Mouse (Mus musculus) cortical plate, adult 2 months (tissue): ENCODE results near the gene Trim54. TPM values are rescaled to one million over a fixed set of nuclear protein-coding genes. Genes with fewer than 3 reads are reported as not detected.

Experiments
- H3K27ac ChIP-seq: fragments of 200-500 bp; 2 replicates; pipeline ENCODE4 v1.5.1; 2012; ENCODE audit warnings: low read length, control low read depth, inconsistent platforms; ENCODE audit not compliant: insufficient read depth
- H3K4me1 ChIP-seq: fragments of 200-500 bp; 2 replicates; pipeline ENCODE4 v1.6.1; 2011; ENCODE audit warnings: low read length; ENCODE audit not compliant: control insufficient read depth, insufficient read depth
- H3K4me3 ChIP-seq: fragments of 200-500 bp; 2 replicates; pipeline ENCODE4 v1.5.1; 2011; ENCODE audit warnings: mild to moderate bottlenecking, low read length, control low read depth; ENCODE audit not compliant: insufficient read depth
- CTCF ChIP-seq: fragments of 200-500 bp; IDR thresholded peaks from 2 replicates; pipeline ENCODE4 v1.5.1; 2011; ENCODE audit warnings: mild to moderate bottlenecking, control low read depth, low read length; ENCODE audit not compliant: insufficient read depth; ENCODE audit errors: extremely low read depth
- POLR2A ChIP-seq: fragments of 200-500 bp; IDR thresholded peaks from 2 replicates; pipeline ENCODE4 v1.6.1; 2011; ENCODE audit warnings: mild to moderate bottlenecking, low read length, control low read depth; ENCODE audit not compliant: insufficient read depth; ENCODE audit errors: extremely low read depth
- polyA plus RNA-seq: library from polyadenylated mRNA; depleted of rRNA; stranded (reverse); fragments of >200 nt; gene quantifications from 2 replicates; pipeline ENCODE4 v1.2.3, GENCODE M21; 2012; rRNA removed

Gene Trim54
- 0.21 TPM in 1 of 2 replicates, not detected in the other for polyA plus RNA-seq

DNA sequence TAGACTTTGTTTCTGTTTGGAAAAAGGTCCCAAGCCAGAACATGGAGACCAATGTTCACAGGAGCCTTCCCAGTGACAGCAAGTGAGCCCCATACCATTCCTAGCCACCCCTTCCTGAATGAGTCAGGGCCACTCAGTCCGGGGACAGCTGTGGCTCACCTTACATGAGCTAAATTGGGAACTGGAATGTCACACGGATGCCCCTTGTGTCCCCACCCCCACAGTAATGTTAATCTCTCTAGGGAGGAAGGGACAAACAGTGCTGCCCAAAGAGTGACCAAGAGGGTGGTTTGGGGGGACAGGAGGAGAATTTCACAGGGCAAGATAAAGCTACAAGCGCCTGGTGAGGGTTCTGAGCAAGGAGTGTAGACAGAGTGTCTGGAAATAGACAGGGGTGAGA lies at the start of gene Trim54:
TSS of gene Trim54 (plus strand) at position 359 of the 400 bp plus-strand sequence.
- no peak within 1 kb of the TSS for H3K4me3 ChIP-seq
- no peak within 1 kb of the TSS for H3K27ac ChIP-seq
- no peaks in the 10 kb centered on the region for H3K4me1 ChIP-seq
- TF ChIP-seq POLR2A, result no peak
- TF ChIP-seq CTCF, result no peak

DNA sequence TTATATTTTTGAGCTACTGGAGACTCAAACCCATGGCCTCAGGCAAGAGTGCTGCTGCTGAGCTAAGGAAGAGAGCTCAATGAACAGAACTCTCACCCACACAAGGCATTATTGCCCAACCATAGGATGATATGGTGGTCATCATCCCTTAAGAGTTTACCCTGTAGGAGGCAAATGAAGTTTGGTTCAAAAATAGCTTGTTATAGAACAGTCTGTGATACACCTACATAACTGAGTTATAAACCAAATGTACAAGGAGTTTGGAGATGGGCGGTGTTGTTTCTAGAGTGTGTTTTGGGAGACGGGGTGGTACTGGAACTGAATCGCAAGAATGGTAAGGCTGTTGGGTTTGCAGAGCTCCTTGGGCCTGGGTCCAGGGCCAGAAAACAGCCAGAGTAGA lies 46.7 kb upstream of the Trim54 start:
- Histone ChIP-seq H3K4me1 (no peaks in the 10 kb centered on the region; the same call in 1 of the 2 replicates), H3K27ac (0 out of 2 replicates have a peak overlapping the region, but pooled peaks have one; percentile 35), H3K4me3 (no peak overlapping the region)
- no peak for TF ChIP-seq POLR2A
- TF ChIP-seq CTCF, result no peak

DNA sequence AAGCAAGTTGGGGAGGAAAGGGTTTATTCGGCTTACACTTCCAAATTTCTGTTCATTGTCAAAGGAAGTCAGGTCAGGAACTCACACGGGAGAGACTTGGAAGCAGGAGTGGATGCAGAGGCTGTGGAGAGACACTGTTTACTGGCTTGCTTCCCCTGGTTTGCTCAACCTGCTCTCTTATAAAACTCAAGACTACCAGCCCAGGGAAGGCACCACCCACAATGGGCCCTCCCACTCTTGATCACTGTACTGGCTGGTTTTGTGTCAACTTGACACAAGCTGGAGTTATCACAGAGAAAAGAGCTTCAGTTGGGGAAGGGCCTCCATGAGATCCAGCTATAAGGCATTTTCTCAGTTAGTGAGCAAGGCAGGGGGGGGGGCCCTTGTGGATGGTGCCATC lies 45.5 kb upstream of the Trim54 start:
- Histone ChIP-seq H3K4me1 (no peaks in the 10 kb centered on the region; the same call in 1 of the 2 replicates), H3K27ac (no peak overlapping the region), H3K4me3 (no peak overlapping the region)
- TF ChIP-seq POLR2A, result no peak
- TF ChIP-seq CTCF, result no peak

DNA sequence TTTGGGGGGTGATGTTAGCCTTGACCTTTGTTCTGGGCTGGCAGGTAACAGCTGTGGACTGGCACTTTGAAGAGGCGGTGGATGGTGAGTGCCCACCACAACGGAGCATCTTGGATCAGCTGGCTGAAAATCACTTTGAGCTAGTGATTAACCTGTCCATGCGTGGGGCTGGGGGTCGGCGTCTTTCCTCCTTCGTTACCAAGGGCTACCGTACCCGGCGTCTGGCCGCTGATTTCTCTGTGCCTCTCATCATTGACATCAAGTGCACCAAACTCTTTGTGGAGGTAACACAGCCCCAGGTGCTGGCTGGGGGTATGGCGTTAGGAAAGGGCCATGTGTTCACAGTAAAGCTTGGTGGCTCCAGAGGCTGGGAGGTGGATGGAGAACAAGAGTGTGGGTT lies 44.7 kb upstream of the Trim54 start:
- TF ChIP-seq CTCF, result no peak
- TF ChIP-seq POLR2A, result no peak
- H3K4me1 ChIP-seq, result no peaks in the 10 kb centered on the region; the same call in 1 of the 2 replicates

DNA sequence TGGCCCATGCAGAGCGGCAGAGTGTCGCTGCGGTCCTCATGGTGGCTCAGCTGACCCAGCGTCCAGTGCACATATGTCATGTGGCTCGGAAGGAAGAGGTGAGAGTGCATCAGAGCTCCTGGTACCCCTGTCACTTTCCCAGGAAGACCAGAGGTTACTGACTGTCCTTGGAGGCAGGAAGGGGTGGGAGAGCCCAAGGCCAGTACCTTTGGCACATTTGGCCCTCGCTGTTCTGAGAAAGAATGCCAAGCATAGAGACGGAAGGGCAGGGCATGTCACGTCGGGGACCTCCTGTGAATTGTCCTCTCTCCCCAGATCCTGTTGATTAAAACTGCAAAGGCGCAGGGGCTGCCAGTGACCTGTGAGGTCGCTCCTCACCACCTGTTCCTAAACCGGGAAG lies 43.3 kb upstream of the Trim54 start:
- H3K4me3 ChIP-seq, result no peak overlapping the region
- no peak overlapping the region for H3K27ac ChIP-seq
- no peak for TF ChIP-seq CTCF
- no peak for TF ChIP-seq POLR2A
- no peaks in the 10 kb centered on the region; the same call in 1 of the 2 replicates for H3K4me1 ChIP-seq

More for the DNA sequence above, 44.7 kb upstream of the Trim54 start:
- Histone ChIP-seq H3K4me3 (no peak overlapping the region), H3K27ac (no peak overlapping the region)

DNA sequence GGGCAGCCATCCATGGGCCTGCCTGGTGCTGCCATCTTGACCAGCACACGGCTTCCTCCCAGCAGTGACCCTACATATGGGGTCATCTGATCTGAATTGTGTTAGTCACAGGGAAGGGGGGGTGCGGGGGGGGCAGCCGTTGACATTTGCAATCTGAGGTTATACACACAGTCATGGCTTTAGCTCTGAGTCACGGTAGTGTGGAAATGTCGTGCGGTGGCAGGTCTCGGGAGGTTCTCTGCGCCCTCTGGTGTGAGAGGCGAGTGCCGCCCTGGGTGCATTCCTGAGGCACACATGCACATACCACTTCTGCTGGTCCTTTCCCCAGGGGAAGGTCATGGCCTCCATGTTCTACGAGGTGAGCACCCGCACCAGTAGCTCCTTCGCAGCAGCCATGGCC lies 40.2 kb upstream of the Trim54 start:
- Histone ChIP-seq H3K27ac (no peak overlapping the region), H3K4me1 (peaks cover 4% of the 10 kb centered on the region; the same call in 1 of the 2 replicates), H3K4me3 (no peak overlapping the region)
- no peak for TF ChIP-seq POLR2A
- no peak for TF ChIP-seq CTCF

DNA sequence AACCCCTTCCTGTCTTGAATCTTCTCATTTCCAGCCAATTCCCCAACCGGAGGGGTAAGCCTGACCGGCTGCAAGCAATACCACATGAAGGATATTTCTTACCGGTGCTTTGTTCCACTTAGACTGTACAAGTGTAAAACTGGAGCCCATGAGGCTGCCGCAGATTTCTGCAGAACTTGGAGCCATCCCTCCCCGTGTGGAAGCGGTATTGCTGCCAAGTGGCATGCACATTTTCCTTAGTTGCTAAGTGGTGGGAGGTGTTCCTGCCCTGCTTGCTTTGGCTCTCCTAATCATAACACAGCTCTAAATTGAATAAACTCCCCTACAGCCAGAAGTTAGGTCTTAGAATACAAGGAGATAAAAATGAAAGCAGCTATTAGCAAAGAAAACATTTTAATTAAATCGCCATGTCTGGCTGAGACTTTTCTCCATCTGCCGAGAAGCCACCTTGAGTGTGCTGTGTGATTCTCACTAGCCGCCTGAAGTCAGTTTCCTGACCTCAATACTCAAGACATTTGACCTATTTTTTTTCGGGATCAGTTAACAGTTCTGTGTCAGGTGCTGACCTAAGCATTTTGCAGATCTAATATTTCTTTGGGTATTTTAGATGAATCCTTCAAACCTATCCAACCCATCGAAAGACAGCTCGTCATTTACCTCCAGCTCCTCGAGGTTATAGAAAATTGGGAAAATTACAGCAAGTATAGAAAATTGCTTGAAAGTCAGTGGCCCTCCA lies 36.3 kb upstream of the Trim54 start:
- Histone ChIP-seq H3K4me1 (peaks cover 4% of the 10 kb centered on the region), H3K27ac (no peak overlapping the region), H3K4me3 (no peak overlapping the region)
- TF ChIP-seq CTCF, result no peak
- TF ChIP-seq POLR2A, result no peak

DNA sequence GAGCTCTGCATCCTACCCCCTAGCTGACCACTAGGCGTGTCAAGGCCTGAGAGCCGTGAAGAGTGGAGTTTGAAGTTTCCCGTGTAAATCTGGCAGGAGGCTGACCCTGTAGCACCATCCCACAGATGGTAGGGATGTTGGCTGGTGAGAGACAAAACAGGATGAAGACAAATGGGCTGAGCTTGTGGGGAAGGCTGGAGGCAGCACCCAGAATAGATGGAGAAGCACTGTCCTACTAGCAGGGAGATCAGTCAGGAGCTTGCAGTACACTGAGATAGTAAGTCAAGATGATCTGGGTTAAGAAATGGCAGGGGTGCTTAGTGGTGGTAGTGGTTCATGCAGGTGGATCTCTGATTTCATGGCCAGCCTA lies 35.7 kb upstream of the Trim54 start:
- Histone ChIP-seq H3K4me3 (no peak overlapping the region), H3K4me1 (peaks cover 4% of the 10 kb centered on the region), H3K27ac (no peak overlapping the region)
- TF ChIP-seq CTCF, result no peak
- TF ChIP-seq POLR2A, result no peak

DNA sequence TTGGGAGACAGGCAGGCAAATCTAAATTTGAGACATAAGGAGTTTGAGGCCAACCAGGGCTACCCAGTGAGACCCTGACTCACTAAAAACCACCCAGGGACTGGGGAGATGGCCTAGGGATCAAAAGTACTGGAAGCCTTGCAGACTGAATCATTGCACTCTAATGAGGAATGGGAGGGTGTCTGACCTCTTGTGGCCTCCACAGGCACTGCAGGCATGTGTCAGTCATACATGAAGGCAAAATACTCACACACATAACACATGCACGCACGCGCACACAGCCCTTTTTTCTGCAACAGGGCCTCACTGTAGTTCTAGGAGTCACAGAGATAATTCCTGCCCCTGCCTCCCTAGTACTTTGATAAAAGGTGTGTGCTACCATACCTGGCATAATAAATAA lies 35.1 kb upstream of the Trim54 start:
- Histone ChIP-seq H3K4me3 (no peak overlapping the region), H3K27ac (no peak overlapping the region), H3K4me1 (peaks cover 4% of the 10 kb centered on the region)
- TF ChIP-seq POLR2A (no peak), CTCF (peak; percentile 57)

DNA sequence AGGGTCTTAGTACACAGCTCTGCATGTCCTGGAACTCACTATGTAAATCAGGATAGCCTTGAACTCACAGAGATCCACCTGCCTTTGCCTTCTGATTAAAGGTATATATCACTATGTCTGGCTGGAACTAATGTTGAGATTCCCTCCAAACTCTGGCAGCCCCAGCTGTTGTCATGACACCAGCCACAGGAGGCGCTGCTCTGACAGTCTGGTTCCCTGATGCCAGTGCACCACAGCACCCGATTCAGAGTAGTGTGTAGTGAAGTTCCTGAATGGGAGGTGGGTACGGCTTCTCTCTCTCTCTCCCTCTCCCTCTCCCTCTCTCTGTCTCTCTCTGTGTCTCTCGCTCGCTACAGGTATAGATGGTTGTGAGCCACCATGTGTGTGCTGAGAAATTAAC lies 34.2 kb upstream of the Trim54 start:
- H3K4me3 ChIP-seq, result no peak overlapping the region

More for the DNA sequence above, 34.2 kb upstream of the Trim54 start:
- Histone ChIP-seq H3K4me1 (peaks cover 4% of the 10 kb centered on the region), H3K27ac (no peak overlapping the region)
- TF ChIP-seq CTCF (peak; percentile 73), POLR2A (no peak)
